Mouse (Mus musculus) hindbrain, embryonic 11.5 days (tissue): ENCODE measurements around the gene Pot1a. TPM values are rescaled to one million over a fixed set of nuclear protein-coding genes. Genes with fewer than 3 reads are reported as not detected.

Experiments used
- ATAC-seq: fragments of 200-750 bp; cut with Nextera tagmentation; 2 replicates; pipeline ENCODE4 v1.8.0; 2017; ENCODE audit warnings: mild to moderate bottlenecking, moderate TSS enrichment, moderate library complexity; ENCODE audit not compliant: low FRiP score
- DNase-seq: peaks from one replicate; pipeline ENCODE4 v3.0.0-alpha.2; 2015; ENCODE audit warnings: low spot score
- H3K27ac ChIP-seq: fragments of 300-500 bp; sonication (generic); 2 replicates; pipeline ENCODE4 v1.5.1; 2014; ENCODE audit warnings: mild to moderate bottlenecking, low read depth, low read length
- H3K27me3 ChIP-seq: fragments of 300-500 bp; sonication (generic); 2 replicates; pipeline ENCODE4 v1.6.1; 2014; ENCODE audit warnings: mild to moderate bottlenecking, low read length, moderate library complexity, mixed read lengths; ENCODE audit not compliant: control insufficient read depth, insufficient read depth
- H3K36me3 ChIP-seq: fragments of 300-500 bp; sonication (generic); 2 replicates; pipeline ENCODE4 v1.6.1; 2014; ENCODE audit warnings: mild to moderate bottlenecking, low read length, moderate library complexity, mixed read lengths; ENCODE audit not compliant: control insufficient read depth, insufficient read depth
- H3K4me1 ChIP-seq: fragments of 300-500 bp; sonication (generic); replicated peaks from 2 replicates; pipeline ENCODE4 v1.6.1; 2014; ENCODE audit warnings: low read length, mixed read lengths; ENCODE audit not compliant: control insufficient read depth, insufficient read depth
- H3K4me2 ChIP-seq: fragments of 300-500 bp; sonication (generic); replicated peaks from 2 replicates; pipeline ENCODE4 v1.6.1; 2014; ENCODE audit warnings: mild to moderate bottlenecking, low read depth, low read length
- H3K4me3 ChIP-seq: fragments of 300-500 bp; sonication (generic); 2 replicates; pipeline ENCODE4 v1.5.1; 2014; ENCODE audit warnings: low read depth, low read length
- H3K9ac ChIP-seq: fragments of 300-500 bp; sonication (generic); 2 replicates; pipeline ENCODE4 v1.6.1; 2014; ENCODE audit warnings: low read depth, low read length
- H3K9me3 ChIP-seq: fragments of 300-500 bp; sonication (generic); 2 replicates; pipeline ENCODE4 v1.6.1; 2016; ENCODE audit warnings: low read length; ENCODE audit not compliant: control insufficient read depth
- whole genome bisulfite sequencing: fragments of 180-500 bp; shearing (Covaris S2); extraction: QIAGEN DNeasy Blood & Tissue Kit; methylation state at CpG from one replicate; pipeline ENCODE4 v1.1.7; 2014; 5-methylcytosine and 5-hydroxymethylcytosine counted together
- polyA plus RNA-seq: library from polyadenylated mRNA; unstranded; fragments of >200 nt; fragmentation: Nextera tagmentation; extraction: Ambion mirVana; gene quantifications from 2 replicates; pipeline ENCODE4 v1.2.1, GENCODE M21; 2014

Gene Pot1a
- polyA plus RNA-seq, 1 experiment from 2014 or later, result 39.6 TPM

DNA sequence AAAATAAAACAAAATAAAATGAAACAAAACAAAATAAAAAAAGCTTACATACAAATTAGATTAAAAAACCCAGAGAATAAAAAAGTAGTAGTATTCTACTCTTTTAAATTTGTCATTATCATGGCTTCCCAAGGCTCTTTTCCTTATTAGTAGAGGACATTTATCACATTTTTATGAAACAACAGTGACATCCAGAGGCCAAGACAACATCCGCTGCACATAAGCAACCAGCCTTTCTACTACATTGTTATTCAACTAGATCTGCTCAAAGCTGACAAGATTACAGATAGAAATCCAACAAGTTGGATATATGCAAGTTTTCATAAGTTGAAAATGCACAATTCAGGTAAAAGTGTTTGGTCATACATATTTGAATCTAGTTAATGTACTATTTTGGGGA is 56.4 kb downstream of the Pot1a start:
- H3K27me3 ChIP-seq, result no peaks in the 10 kb centered on the region
- H3K27ac ChIP-seq, result no peak overlapping the region
- H3K9me3 ChIP-seq, result no peaks in the 10 kb centered on the region
- H3K9ac ChIP-seq, result no peak overlapping the region
- no peak overlapping the region for H3K4me2 ChIP-seq
- no peaks in the 10 kb centered on the region for H3K36me3 ChIP-seq
- no peak for DNase-seq
- WGBS, result 95% methylated on average over 1 of the region's 1 CpGs
- no peak for ATAC-seq
- no peaks in the 10 kb centered on the region for H3K4me1 ChIP-seq
- no peak overlapping the region for H3K4me3 ChIP-seq

DNA sequence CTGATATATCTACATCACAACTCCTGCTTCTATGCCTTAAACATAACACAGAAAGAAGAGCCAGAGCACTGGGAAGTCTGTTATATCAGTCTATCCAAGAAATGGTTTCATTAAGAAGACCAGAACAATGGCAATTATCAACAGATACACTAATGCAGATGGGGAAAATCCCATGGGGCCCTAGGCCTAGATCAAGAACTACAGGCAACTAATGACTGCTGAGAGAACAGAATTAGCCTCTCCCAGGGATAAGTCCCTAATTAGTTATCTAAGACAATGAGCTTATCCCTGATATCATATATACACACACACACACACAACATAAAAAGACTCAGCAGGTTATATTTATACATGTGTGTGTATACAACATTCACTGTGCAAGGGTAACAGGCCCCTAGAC is 72.5 kb downstream of the Pot1a start:
- Histone ChIP-seq H3K9me3 (no peaks in the 10 kb centered on the region), H3K4me2 (no peak overlapping the region), H3K27ac (no peak overlapping the region), H3K9ac (no peak overlapping the region), H3K36me3 (no peaks in the 10 kb centered on the region), H3K4me1 (no peaks in the 10 kb centered on the region), H3K4me3 (no peak overlapping the region), H3K27me3 (no peaks in the 10 kb centered on the region)
- 0 out of 2 replicates have a peak, but pooled peaks have one; percentile 25 for ATAC-seq
- no peak for DNase-seq

DNA sequence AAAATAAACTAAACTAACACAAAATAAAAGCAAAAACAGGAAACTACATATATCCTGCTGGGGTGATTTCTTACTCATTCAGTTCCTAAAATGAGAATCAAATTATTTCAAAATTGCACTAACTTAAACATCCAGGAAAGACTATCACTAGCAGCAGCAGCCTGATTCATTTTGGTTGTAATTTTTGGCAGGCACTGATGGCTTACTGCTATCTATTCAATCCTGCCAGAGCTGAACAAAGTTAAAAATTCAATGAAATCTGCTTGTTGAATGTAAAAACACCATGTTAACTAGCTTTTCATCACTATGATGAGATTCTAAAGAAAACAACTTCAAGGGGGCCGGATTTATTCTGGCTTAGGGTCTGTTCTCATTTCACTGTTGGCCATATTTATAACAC is 82.5 kb downstream of the Pot1a start:
- WGBS, result 81% methylated on average over 1 of the region's 1 CpGs
- no peak overlapping the region for H3K4me3 ChIP-seq
- H3K27me3 ChIP-seq, result no peaks in the 10 kb centered on the region
- no peak for ATAC-seq
- no peaks in the 10 kb centered on the region for H3K9me3 ChIP-seq
- no peaks in the 10 kb centered on the region for H3K4me1 ChIP-seq
- no peak overlapping the region for H3K4me2 ChIP-seq
- H3K27ac ChIP-seq, result no peak overlapping the region
- H3K36me3 ChIP-seq, result no peaks in the 10 kb centered on the region
- H3K9ac ChIP-seq, result no peak overlapping the region
- no peak for DNase-seq

DNA sequence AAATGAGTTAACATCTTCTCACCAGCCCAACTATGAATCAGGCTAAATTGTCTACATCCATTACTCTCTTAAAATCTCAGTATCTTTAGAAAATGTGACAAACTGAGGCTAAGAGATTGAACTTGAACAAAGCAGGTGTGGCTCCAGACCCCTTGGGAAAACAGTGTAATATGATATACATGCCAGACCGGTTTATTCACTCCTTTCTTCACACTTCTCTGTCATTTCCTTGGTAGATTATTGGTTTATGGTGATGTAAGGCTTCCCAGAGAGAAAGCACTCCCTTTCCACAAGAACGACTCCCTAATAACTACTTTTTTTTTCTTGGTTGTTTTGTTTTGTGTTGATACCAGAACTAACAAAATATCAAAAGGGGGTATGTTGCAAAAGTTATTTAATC is 98.4 kb downstream of the Pot1a start:
- DNase-seq (no peak), ATAC-seq (no peak)
- Histone ChIP-seq H3K27me3 (no peaks in the 10 kb centered on the region), H3K27ac (no peak overlapping the region), H3K9me3 (no peaks in the 10 kb centered on the region), H3K4me2 (no peak overlapping the region), H3K4me3 (no peak overlapping the region), H3K9ac (no peak overlapping the region), H3K36me3 (no peaks in the 10 kb centered on the region), H3K4me1 (no peaks in the 10 kb centered on the region)
- WGBS, result 36% methylated on average over 2 of the region's 2 CpGs

DNA sequence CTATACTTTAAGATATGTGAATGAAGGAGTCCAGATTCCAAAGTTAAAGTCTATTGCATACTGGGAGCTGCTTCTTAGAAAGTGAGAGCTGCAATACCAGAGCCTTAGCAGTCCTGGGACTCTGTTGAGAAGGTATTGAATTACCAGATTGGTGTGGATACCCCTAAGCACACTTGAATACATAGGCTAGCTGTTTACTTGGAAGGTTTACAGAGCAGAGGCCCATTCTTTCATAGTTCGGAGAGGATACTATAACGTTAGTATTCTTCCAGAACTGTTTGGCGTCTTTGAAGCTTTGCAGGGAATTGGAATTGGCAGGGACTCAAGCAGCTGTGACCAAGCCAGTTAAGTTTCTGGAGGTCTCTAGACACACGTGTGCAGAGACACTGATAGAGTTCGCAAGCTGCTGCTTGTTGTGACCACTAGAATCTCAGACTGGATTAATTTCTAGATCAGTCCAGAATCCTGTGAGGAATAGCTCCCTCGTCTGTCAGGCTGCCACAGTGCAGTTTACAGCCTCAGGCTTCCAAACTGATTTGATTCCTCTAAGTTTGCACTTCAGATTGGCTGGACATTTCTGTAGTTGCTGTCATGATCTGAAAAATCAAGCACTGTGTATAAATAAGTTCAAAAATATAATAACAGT is 99.7 kb downstream of the Pot1a start:
- Histone ChIP-seq H3K27ac (no peak overlapping the region), H3K9me3 (no peaks in the 10 kb centered on the region), H3K36me3 (no peaks in the 10 kb centered on the region), H3K4me3 (no peak overlapping the region), H3K4me1 (no peaks in the 10 kb centered on the region), H3K4me2 (no peak overlapping the region), H3K9ac (no peak overlapping the region), H3K27me3 (no peaks in the 10 kb centered on the region)
- ATAC-seq, result 0 out of 2 replicates have a peak, but pooled peaks have one; percentile 33
- WGBS, result 60% methylated on average over 6 of the region's 6 CpGs
- peak; percentile 42 for DNase-seq

DNA sequence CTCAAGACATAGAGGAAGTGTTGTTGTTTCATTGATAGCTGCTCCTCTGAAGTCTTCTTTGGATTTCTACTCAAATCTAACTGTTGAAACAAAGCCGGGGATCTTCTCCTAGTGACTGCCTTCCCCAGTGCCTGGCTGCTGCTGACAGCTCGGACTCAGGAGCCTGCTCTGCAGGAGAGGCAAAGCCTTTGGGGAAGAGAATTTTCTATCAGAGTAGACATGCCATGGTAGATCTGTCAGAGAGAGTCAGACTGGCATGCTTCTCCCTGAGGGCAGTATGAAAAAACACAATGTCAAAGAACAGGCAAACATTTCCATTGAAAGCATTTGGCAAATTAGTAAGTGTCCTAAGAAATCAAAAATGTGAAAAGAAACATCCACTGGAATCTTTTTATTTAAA is 109.1 kb downstream of the Pot1a start:
- DNase-seq, result no peak
- Histone ChIP-seq H3K4me3 (no peak overlapping the region), H3K27me3 (no peaks in the 10 kb centered on the region), H3K36me3 (no peaks in the 10 kb centered on the region), H3K27ac (no peak overlapping the region), H3K9ac (no peak overlapping the region), H3K9me3 (no peaks in the 10 kb centered on the region), H3K4me2 (no peak overlapping the region), H3K4me1 (no peaks in the 10 kb centered on the region)
- 41% methylated on average over 2 of the region's 2 CpGs for WGBS
- ATAC-seq, result no peak

Other genes starting within 250 kb of the Pot1a start
- 2.0 and 2.7 TPM in 2 replicates for gene Gpr37, start 118.5 kb downstream of the Pot1a start, polyA plus RNA-seq